Mouse (Mus musculus) frontal cortex, postnatal 10 days (tissue): ENCODE data around the gene Osm.

Source experiments
- DNase-seq, 2 experiments: peaks; one replicate each; pipeline ENCODE4 v3.0.0; 2022; ENCODE audit warnings: low spot score in 2 of 2, mixed read lengths in 1 of 2

The Osm gene

DNA sequence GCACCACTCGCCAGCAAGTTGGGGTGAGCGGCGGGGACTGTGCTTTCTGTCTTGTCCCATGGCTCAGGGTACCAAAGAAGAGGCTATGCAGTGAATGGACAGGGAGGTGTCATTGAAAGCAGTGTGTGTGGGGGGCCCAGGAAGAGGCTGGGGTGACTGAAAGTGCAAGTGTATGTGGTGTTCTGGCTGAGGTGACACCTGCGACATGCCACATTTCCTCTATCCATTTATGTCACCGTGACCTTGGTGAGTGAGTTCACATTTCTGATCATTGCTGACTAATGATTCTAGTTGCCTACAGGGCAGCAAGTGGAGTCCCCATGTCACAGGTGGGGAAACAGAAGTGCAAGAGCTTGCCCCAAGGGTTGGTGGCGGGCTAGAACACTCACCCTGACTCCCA, 32.3 kb downstream of the Osm start:
- DNase-seq: no peak

DNA sequence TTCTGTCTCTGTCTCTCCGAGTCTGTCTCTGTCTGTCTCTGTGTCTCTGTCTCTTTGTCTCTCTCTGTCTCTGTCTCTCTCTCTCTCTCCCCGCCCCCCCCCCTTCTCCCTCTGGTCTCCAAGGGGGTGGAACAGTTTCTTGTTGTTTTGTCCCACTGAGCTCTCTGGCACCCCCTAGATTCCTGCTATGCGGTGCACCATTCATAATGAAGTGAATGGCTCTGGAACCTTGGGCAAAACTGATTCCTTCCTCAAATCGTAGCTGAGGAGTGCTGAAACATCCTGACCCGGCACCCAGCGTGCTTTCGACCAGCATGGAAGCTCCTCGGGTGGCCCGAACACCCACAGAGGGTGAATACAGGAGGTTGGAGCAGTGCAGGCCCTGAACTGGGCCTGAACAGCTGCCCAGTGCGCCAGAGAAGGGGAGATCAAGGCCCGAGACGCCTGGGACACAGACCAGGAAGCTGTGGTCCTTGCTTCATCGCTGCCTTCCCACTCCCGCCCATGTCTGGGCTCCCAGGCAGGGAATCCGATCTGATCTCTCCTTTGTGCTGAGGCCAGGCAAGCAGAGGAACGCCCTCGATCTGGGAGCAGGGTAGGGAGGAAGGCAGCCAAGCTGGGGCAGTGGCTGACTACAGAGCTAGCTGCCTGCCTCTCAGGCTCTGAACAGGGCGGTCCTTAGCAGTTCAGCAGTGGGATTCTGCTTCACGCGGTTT, 34.7 kb downstream of the Osm start:
- no peak for DNase-seq

DNA sequence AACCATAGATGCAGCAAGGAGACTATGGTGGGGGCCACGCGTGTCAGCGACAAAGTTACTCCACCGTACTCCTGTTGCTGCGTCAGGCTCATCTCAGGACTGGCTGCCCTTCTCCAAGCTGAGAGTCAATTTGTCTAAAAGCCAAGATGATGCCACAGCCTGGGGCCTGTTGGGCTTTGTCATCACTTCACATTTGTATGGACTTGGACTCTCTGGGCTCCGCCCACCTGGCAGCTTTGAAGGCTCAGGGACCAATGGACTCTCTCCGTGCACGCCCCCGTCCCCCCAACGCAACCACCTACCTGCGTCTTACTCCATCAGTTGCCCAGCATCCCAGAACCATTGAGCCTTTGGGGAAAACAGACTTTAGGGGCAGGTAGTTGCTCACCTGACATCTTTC, 35.3 kb downstream of the Osm start:
- no peak for DNase-seq

DNA sequence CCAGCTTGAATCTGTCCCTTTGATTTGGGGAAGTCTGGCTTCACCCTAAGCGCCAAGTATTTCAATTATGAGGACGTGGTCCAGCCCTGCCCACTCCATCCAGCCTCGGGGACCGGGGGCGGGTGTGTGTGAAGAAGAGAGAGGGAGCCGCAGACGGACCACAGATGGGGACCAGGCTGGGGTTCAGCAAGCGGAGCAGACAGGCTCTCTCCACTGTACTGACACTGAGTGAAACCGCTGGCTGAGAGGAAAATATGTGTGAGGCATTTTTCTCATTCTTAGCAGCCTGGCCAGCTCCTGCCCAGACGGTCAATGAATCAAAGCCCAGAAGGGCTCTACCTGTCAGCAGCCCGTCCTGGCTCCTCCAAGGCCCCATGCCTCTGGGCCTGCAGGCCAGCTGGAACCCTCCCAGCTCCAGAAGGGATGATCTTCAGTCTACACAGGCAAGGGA, 40.2 kb downstream of the Osm start:
- DNase-seq: no peak

DNA sequence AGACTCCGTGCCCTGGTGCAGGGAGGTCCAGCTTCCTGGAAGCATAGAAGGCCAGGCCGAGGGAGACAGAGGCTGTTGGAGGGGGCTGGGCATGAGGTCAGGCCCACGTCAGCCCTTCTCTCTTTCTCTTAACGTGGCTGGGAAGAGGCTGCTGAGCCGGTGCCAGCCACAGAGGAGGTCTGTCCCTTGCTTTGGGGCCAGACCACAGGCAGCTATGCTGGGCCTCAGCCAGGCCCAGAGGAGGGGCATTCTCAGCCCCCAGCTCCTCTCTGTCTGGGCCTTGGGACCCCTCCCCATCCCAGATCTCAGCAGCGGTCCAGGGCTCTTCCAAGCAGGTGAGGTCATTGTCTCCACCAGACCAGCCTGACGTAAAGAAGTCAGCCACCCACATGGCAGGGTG, 43.7 kb downstream of the Osm start:
- no peak for DNase-seq

DNA sequence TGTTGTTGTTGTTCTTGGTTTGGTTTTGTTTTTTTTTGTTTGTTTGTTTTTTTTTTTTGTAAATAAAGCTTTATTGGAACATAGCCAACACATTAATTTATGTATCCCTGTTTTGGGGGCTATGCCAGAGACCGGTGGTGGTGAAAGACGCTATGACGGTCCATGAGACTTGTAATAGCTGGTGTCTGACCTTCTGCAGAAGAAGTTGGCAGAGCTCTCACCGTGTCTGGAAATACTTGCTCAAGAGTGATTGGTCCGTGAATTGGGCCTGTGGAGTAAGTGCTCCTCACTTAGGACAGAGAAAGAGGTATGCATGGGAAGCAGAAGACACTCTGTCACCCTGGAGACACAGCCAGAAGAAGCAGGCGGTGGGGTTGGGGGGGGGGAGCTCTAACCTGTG, 45.6 kb downstream of the Osm start:
- no peak for DNase-seq

DNA sequence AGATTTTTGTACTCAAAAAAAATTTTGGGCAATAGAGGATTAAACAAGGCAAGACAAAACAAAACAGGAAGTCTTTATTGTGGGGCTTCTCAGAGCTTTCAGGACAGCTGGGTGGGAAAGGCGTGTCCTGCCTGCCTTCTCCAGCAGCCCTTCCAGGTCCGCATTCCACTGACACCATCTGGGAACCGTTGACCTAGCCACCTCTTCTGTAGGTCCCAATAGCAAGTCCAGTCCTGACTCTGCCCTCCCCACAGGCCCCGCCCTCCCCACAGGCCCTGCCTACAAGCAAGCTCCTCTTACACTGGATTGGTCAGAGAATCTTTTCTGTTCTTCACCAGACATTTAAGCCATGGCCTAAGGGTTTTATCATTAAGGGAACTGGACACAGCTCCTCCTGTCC, 47.4 kb downstream of the Osm start:
- no peak for DNase-seq

DNA sequence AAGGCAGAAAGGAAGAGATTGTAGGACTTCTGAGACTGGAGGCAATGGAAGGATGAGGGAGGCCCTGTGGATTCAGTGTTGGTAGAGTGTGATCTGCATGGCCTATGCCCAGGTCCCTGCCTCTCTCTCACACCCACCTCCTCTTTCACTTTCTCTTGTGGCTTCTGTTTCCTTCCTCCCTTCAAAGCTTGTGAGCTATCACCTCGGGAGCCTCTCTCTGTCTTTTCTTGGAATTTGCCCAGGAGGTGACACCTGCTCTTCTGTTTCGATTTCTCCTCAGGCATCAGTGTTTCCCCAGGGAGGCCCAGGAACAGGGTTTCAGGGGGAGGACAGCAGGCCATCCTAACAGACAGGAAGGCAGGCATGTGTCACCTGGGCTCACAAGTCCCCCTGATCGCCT, 53.1 kb downstream of the Osm start:
- no peak for DNase-seq
